Mouse (Mus musculus): ENCODE results near the gene Fam168a.

Gene Fam168a

GRCm38 (mm10) chr7:100841608-100842007, 135.2 kb downstream of the Fam168a start:
- peak; percentile 12 to 57 for DNase-seq (ENCODE audit: low spot score in 2 of 2)

GRCm38 (mm10) chr7:100842175-100842574, 135.7 kb downstream of the Fam168a start:
- peak in 1 of 2 experiments; percentile 59 for DNase-seq (ENCODE audit: low spot score in 2 of 2)

- peak; percentile 67 to 73 for DNase-seq (ENCODE audit: low spot score in 2 of 2)
Measured at GRCm38 (mm10) chr7:100843866-100844265, 137.4 kb downstream of the Fam168a start.

- peak; percentile 82 to 83 for DNase-seq (ENCODE audit: low spot score in 2 of 2)
Measured at GRCm38 (mm10) chr7:100844385-100845025, 138.1 kb downstream of the Fam168a start.

- peak; percentile 19 to 67 for DNase-seq (ENCODE audit: low spot score in 2 of 2)
Measured at GRCm38 (mm10) chr7:100845026-100845400, 138.6 kb downstream of the Fam168a start.

GRCm38 (mm10) chr7:100845412-100845811, 139.0 kb downstream of the Fam168a start:
- DNase-seq (ENCODE audit: low spot score in 2 of 2): peak; percentile 75 to 83

- DNase-seq (ENCODE audit: low spot score in 2 of 2): peak; percentile 22 to 63
Measured at GRCm38 (mm10) chr7:100846033-100846432, 139.6 kb downstream of the Fam168a start.

GRCm38 (mm10) chr7:100847131-100847530, 140.7 kb downstream of the Fam168a start:
- DNase-seq (ENCODE audit: low spot score in 2 of 2): peak; percentile 14 to 62

GRCm38 (mm10) chr7:100848744-100849143, 142.3 kb downstream of the Fam168a start:
- peak; percentile 77 to 89 for DNase-seq (ENCODE audit: low spot score in 2 of 2)

GRCm38 (mm10) chr7:100849508-100849907, 143.1 kb downstream of the Fam168a start:
- DNase-seq (ENCODE audit: low spot score in 2 of 2): no peak

- no peak for DNase-seq (ENCODE audit: low spot score in 2 of 2)
Measured at GRCm38 (mm10) chr7:100851481-100852356, 145.3 kb downstream of the Fam168a start.

GRCm38 (mm10) chr7:100853396-100853795, 147.0 kb downstream of the Fam168a start:
- DNase-seq (ENCODE audit: low spot score in 2 of 2): no peak

GRCm38 (mm10) chr7:100854137-100854814, 147.8 kb downstream of the Fam168a start:
- DNase-seq (ENCODE audit: low spot score in 2 of 2): no peak

- no peak for DNase-seq (ENCODE audit: low spot score in 2 of 2)
Measured at GRCm38 (mm10) chr7:100854861-100855260, 148.4 kb downstream of the Fam168a start.

- no peak for DNase-seq (ENCODE audit: low spot score in 2 of 2)
Measured at GRCm38 (mm10) chr7:100855300-100855699, 148.9 kb downstream of the Fam168a start.

- DNase-seq (ENCODE audit: low spot score in 2 of 2): peak; percentile 81 to 86
Measured at GRCm38 (mm10) chr7:100855795-100856573, 149.5 kb downstream of the Fam168a start.

GRCm38 (mm10) chr7:100860450-100860849, 154.0 kb downstream of the Fam168a start:
- no peak for DNase-seq (ENCODE audit: low spot score in 2 of 2)

GRCm38 (mm10) chr7:100861209-100861608, 154.8 kb downstream of the Fam168a start:
- DNase-seq (ENCODE audit: low spot score in 2 of 2): no peak

GRCm38 (mm10) chr7:100862353-100862752, 155.9 kb downstream of the Fam168a start:
- DNase-seq (ENCODE audit: low spot score in 2 of 2): no peak

- peak; percentile 99 to 100 for DNase-seq (ENCODE audit: low spot score in 2 of 2)
Measured at GRCm38 (mm10) chr7:100862828-100863638, 156.6 kb downstream of the Fam168a start, which contains the start of gene Relt. Relt (minus strand) TSS chr7:100863446.
